Mouse (Mus musculus): Measurements from ENCODE around the gene Spef2. TPM values are rescaled to one million over a fixed set of nuclear protein-coding genes. Genes with fewer than 3 reads are reported as not detected.

The Spef2 gene
- total RNA-seq (2017), result 1.8 and 3.1 TPM in 2 replicates

DNA sequence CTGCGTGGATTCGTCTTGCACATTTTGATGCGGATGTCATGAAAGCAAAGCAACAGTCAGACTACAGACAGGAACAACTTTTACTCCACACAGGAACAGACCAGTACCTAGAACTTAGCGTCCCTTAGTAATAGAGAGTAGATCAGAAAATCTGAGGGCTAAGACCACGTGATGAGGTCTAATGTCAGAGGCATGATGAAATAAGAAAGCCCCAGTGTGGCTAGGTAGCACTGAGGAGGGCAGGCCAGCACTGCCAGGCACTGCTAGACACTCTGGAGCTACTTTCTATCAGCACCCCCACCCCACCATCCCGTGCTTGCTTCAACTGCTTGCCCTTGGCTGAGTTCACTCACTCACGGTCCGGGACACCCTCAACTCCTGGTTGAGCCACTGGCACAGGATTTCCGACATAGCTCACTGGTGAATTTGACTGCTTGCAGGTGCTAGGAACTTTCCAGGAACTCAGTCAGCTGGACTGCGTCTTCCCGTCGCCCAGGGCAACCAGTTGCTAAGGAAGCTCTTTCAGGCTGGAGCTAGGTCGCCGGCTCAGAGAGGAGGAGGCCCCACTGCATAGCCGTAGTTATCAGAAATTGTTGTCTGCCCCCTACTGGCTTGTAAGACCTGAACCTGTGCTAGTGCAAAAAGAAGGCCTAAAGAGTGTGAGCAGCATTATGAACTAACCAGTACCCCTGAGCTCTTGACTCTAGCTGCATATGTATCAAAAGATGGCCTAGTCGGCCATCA, at the start of gene Spef2:
Spef2 (minus strand) TSS at position 510 of the 744 bp plus-strand sequence.
- peak; percentile 92 to 98 for ATAC-seq (replicated peaks in 1 of 2; ENCODE audit: insufficient read depth in 1 of 2, low FRiP score in 2 of 2, low TSS enrichment in 1 of 2, low read depth in 1 of 2, poor library complexity in 2 of 2, severe bottlenecking in 2 of 2)

DNA sequence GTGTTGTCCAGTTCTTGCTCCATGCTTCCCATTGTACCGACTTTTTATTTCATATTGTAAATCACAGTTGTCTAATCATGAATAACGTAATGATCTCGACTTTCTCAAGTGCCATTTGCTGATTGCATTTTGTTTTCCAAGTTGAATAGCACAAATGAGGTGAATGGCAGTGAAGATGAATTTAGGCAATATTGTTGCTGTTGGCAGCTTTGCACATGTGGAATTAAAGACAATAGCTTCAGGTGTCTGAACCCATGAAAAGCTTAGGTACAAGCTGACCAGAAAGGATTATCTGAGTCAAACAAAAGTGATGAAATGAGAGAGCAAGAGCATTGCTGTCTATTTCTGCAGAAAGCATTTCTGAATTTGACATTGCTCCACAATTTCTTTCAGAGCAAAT, 45.5 kb upstream of the Spef2 start:
- ATAC-seq (replicated peaks in 1 of 2; ENCODE audit: insufficient read depth in 1 of 2, low FRiP score in 2 of 2, low TSS enrichment in 1 of 2, low read depth in 1 of 2, poor library complexity in 2 of 2, severe bottlenecking in 2 of 2), result no peak

DNA sequence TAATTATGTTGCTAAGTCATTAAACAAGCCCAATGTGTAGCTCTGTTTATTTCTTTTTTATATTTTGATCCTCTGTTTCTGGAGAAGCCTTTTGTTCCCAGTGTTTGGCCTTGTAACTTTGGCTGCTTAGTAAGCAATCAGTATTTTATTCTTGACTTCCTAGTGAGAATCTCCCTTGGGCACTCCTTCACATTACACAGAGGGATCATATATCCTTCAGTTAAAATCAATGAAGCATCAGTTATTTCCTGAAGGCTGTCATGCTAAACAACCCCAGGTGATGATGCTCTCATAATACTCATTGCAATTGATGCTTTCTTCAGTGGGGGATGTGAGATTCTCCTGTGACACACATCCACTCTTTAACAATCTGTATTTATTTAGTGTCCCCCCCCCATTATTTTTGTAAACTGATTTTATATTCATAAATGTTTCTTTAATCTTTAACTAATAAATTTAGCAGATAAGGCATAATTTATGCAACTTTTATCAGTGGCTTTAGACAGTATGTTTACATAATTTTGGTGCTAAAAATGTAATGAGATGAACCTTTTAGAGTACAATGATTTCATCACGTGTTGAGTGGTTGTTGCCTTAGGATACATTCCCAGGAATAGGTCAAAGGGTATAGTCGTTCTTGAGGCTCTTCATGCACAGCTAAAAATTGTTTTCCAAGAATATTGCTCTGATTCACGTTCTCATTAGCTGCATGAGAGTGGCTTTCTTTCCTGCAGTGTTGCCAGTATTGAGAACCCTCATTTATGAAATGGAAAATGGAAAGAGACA, 39.8 kb upstream of the Spef2 start:
- ATAC-seq (replicated peaks in 1 of 2; ENCODE audit: insufficient read depth in 1 of 2, low FRiP score in 2 of 2, low TSS enrichment in 1 of 2, low read depth in 1 of 2, poor library complexity in 2 of 2, severe bottlenecking in 2 of 2), result no peak

DNA sequence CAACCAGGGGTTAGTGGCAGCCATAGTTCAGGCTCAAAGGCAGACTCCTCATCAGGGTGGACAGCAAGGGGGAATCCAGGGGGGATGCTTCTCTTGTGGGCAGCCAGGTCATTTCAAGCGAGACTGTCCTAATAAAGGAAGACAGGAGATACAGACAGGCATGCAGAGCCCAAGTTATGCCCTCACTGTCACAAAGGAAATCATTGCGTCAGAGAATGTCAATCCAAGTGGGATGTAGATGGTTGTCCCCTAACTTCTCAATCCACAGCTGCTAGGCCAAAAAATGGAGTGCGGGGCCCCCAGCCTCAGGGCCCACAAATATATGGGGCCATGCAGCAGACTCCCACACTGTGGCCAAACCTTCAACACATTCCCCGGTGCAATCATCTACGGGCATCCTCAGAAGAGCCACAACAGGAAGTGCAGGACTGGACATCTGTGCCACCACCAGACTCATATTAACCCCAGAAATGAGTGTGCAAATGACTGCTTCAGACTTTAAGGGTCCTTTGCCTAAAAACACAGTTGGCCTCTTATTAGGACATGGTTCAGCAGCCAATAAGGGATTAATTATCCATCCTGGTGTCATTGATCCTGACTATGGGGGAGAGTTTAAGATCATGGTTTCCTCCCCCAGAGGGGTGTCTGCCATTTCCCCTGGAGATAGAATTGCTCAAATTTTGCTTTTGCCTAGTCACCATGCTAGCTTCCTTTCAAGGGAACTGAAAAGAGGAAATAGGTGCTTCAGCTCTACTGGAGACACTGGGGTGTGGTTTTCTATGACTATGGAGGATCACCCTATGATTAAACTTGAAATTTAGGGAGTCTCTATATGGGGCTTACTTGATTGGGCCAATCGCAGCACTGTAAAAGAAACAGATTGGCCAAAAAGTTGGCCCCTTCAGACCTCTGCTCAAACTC, 25.8 kb upstream of the Spef2 start:
- ATAC-seq (replicated peaks in 1 of 2; ENCODE audit: insufficient read depth in 1 of 2, low FRiP score in 2 of 2, low TSS enrichment in 1 of 2, low read depth in 1 of 2, poor library complexity in 2 of 2, severe bottlenecking in 2 of 2), result peak; percentile 32 to 42; a peak in 2 of 4 replicates

DNA sequence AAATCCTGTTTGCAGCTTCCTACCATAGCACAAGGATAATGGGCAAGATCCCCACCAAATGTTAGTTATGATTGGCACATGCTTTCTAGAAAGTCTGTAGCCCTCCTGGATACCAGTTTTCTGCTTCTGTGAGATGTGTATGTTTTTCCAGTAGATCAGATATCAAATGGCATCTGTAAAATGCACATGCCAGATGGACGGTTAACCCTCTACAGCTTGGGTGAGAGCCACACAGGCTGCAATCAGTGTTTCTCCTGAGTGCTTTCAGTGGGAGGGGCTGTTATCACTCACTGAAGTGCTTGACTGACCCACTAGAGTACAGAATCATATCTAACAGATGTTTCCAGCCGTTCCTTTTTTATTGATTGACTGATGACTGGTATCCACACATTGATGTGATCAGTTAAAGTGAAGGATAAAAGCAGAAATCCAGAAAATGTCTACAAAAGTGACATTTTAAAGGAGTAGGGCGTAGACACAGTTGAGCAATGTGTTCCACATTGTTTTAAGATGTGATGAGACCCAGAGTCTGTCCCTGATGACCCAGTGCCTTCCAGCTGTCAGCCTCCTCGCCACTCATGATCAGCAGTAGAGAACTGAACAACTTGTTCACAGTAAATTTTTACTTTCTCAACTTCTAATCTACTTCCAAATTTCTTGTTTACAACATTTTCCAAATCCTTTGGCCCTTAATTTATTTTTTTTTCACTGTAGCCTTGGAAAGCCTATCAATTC, 19.7 kb upstream of the Spef2 start:
- no peak for ATAC-seq (replicated peaks in 1 of 2; ENCODE audit: insufficient read depth in 1 of 2, low FRiP score in 2 of 2, low TSS enrichment in 1 of 2, low read depth in 1 of 2, poor library complexity in 2 of 2, severe bottlenecking in 2 of 2)

DNA sequence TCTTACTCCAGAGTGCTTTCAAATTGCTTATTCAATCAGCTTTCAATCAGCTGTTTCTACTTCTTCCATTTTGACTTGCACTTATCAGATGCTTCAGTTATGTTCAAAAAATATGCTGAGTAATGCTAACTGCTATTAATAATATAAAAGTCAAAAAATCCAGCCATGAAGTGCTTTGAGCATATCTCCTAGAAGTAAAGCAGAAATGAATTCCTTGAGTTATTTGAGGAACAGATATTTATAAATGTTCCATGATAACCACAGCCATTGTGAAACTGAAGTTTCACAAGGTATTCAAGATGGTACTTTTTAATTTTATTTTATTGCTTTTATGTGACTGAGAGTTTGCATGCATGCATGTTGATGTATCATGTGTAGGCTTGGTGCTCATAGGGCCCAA, 18.4 kb upstream of the Spef2 start:
- ATAC-seq (replicated peaks in 1 of 2; ENCODE audit: insufficient read depth in 1 of 2, low FRiP score in 2 of 2, low TSS enrichment in 1 of 2, low read depth in 1 of 2, poor library complexity in 2 of 2, severe bottlenecking in 2 of 2), result no peak

DNA sequence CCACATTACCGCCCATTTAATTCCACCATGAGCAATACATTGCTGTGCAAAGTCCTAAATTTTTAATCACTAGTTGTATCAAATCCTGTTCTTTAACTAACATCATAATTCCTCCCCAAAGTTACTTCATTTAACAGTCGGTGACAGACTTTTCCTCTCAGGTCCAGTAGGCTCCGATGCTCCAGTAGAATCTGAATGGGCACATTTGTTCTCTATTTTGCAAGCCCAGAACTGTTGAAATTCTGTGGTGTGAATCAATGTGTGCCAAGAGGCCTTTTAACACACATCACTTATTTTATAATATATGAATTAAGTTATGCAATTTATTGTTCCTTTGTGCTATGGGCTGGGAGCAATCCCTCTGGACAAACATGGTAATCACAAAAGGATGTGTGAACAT, 2.3 kb upstream of the Spef2 start:
- ATAC-seq (replicated peaks in 1 of 2; ENCODE audit: insufficient read depth in 1 of 2, low FRiP score in 2 of 2, low TSS enrichment in 1 of 2, low read depth in 1 of 2, poor library complexity in 2 of 2, severe bottlenecking in 2 of 2), result no peak; a peak in 1 of 4 replicates

DNA sequence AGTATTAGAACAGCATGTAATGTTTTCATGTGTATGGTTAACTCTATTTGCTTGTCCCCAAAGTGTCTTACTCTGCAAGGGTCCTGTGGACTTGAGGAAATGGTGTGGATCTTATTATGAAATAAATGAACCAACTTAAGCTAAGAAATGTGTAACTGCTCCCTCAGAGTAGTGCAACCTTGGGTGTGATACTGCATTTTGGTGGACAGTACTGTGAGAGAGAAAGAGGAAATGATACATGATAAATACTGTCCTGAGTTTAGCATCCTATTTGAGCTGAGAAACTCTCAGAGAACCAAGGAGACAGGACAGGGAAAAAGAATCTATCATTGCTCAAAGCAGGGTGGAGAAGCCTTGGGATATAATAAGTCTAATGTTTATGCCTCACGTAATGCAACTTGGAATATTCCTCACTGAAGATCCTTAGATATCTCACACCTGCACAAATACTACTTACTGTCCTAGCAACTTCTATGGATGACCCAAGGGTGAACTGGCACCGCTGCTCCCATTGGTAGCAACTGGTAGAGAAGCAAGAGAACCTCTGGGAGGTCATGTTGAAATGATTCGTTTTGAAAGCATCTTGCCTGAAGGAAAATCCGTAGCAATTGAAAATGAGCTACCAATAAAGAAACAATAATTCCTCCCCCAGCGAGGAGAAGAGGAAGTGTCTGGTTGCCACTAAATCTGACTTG, 1.1 kb downstream of the Spef2 start:
- no peak; a peak in 2 of 4 replicates for ATAC-seq (replicated peaks in 1 of 2; ENCODE audit: insufficient read depth in 1 of 2, low FRiP score in 2 of 2, low TSS enrichment in 1 of 2, low read depth in 1 of 2, poor library complexity in 2 of 2, severe bottlenecking in 2 of 2)

DNA sequence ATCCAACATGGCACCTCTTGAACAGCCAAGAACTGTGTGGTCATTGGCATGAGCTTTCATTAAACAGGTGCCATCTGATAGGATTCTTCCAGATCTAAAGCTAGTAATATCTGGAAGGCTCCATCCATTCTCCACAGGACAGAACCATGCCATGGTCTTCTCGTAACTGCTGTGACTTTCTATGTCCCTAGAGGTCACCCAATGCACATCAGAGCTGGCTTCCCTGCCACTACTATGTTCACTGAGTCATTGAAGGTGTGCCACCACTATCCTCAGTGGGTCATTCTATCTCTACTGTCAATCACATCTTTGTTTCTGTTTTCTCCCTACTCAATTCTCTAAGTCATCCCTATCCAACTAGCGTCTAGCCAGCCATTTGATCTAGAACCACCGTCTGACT, 6.5 kb downstream of the Spef2 start:
- ATAC-seq (replicated peaks in 1 of 2; ENCODE audit: insufficient read depth in 1 of 2, low FRiP score in 2 of 2, low TSS enrichment in 1 of 2, low read depth in 1 of 2, poor library complexity in 2 of 2, severe bottlenecking in 2 of 2), result no peak; a peak in 1 of 4 replicates

DNA sequence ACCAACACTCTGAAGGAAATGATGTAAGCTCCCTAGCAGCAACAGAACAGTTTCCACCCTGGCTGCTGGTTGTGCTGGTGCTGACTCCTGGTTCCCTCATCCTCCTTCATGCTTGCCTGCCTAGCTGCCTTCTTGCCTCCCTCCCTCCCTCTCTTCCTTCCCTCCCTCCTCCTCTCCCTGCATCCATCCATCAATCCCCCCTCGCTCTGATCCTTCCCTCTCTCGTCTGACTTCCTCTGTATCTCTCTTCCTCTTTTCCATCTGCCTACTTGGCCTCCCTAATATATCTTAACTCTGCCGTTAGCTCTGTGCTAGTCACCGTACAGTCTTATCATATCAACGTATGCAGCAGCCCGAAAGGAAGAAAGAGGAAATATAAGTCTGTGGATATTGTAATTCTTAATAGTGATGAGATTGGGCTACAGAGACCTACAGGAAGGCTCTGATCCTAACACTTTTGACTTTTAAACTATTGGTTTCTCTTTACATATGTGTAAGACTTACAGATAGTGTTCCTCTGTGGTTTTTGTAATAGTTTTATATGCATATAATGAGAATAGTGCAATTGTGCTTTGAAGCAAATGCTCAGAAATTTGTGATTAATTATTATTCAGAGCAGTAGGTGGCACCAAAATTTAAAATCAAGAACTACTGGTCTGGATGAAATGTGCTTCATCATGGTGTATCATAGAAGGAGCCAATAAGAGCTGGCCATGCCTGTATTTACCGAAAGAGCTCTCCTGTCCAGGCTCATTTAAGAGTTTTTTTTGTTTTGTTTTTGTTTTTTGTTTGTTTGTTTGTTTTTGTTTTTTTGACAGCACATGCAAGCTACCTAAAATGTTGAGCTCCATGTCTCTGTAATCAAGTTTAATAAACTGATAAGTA, 33.9 kb downstream of the Spef2 start:
- peak; percentile 82 to 87 for ATAC-seq (replicated peaks in 1 of 2; ENCODE audit: insufficient read depth in 1 of 2, low FRiP score in 2 of 2, low TSS enrichment in 1 of 2, low read depth in 1 of 2, poor library complexity in 2 of 2, severe bottlenecking in 2 of 2)

DNA sequence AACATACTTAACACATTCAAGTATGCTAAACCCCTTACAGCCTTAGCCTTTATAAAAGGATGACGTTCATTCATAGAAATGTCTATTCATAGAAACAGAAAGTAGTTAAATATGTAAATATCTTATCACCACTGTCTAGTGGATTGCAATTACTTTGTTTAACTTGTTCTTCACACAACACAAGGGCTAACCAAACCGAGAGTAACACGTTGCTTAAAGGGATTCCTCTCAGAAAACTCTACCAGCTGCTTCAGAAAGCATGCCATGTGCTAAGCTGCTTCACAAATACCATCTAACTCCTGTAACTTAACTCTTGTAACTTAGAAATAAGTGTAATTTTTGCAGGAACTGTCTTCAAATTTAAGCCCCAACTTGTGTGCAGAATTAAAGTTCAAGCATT, 35.0 kb downstream of the Spef2 start:
- ATAC-seq (replicated peaks in 1 of 2; ENCODE audit: insufficient read depth in 1 of 2, low FRiP score in 2 of 2, low TSS enrichment in 1 of 2, low read depth in 1 of 2, poor library complexity in 2 of 2, severe bottlenecking in 2 of 2), result no peak

DNA sequence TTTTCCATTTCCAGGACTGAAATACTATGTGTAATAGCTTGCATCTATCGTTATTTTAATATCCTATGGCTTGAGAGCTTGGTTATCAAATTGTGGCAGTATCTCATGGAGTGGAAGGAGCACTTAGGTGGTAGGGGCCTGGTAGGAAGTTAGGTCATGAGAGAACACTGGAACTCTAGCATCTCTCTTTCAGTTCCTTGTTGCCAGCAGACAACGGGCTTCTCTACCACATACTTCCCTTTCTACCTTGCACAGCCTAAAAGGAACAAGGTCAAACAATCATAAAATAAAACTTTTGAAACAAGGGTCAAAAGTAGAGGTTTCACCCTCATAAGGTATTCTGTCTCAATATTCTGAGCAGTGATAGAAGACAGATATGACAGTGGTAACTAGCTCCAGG, 38.3 kb downstream of the Spef2 start:
- ATAC-seq (replicated peaks in 1 of 2; ENCODE audit: insufficient read depth in 1 of 2, low FRiP score in 2 of 2, low TSS enrichment in 1 of 2, low read depth in 1 of 2, poor library complexity in 2 of 2, severe bottlenecking in 2 of 2), result 0 out of 4 replicates have a peak, but pooled peaks of 1 of the 2 experiments have one; percentile 44

DNA sequence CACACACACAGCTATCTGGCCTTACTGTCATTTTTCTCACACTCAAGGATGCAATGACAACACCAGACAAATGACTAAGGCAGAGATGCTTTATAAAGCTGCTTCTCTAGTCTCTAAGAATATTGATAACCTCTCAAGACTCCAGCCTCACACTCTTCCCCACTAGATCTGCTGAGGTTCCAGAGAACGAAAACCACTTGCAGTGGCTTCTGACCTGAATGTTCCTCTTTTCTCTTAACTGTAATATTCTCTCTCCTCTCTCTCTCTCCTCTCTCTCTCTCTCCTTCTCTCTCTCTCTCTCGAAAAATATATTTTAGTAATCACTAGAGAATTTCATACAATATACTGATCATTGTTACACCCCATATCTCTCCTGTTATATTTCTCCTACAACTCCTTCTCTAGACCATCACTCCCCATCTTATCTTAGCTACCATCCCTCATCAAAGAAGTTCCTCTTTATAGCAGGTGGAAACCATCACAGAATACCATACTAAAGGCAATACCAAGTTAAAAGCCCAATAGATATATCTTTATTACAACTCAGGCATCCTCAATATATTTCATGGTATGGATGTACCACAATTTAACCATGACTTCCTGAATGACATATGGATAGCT, 42.7 kb downstream of the Spef2 start:
- peak; percentile 40 to 50; a peak in 1 of 4 replicates for ATAC-seq (replicated peaks in 1 of 2; ENCODE audit: insufficient read depth in 1 of 2, low FRiP score in 2 of 2, low TSS enrichment in 1 of 2, low read depth in 1 of 2, poor library complexity in 2 of 2, severe bottlenecking in 2 of 2)

DNA sequence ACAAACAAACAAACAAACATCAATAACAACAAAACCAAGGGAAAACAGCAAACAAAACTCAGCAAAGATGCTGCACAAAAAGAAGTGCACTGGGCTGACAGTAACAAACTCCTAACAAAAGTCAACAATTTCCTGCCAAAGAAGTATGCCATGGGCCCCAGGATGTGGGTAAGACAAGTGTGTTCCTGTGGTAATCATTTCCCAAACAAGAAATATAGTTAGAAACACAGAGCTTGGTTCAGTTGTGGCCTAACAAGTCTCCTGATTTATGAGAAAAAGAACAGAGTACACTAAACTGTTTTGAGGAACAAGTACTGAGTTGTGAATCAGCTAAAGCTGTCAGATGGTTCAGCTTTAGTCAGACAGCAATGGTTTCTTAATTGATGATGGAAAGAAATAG, 46.8 kb downstream of the Spef2 start:
- ATAC-seq (replicated peaks in 1 of 2; ENCODE audit: insufficient read depth in 1 of 2, low FRiP score in 2 of 2, low TSS enrichment in 1 of 2, low read depth in 1 of 2, poor library complexity in 2 of 2, severe bottlenecking in 2 of 2), result peak; percentile 98 to 100

DNA sequence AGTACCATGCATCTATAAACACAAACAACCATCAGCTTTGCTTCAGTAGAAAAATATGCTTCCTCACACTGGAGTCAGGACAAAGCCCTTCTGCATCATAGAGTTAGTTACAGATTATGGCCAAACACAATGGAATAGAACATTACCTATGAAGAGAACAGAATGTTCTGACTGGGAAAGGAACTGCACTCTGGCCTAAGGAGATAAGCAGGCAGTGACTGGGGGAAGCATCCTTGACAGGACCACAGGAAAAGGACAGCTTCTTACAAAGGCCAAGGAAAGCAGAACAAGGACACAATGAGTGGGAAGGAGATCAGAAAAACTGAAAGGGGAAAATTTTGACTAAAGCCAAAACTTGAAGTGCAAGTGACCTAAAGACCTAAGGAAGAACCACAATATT, 56.9 kb downstream of the Spef2 start:
- no peak for ATAC-seq (replicated peaks in 1 of 2; ENCODE audit: insufficient read depth in 1 of 2, low FRiP score in 2 of 2, low TSS enrichment in 1 of 2, low read depth in 1 of 2, poor library complexity in 2 of 2, severe bottlenecking in 2 of 2)

Data from hematopoietic stem cell, adult 5-6 weeks (primary cell).